Mouse (Mus musculus) CD8-positive naive resting alpha-beta T cell, adult 2 months (primary cell): Measurements from ENCODE around the gene Fbxo10.
"Not testable (repeated sequence)": the region's sequence is repeated elsewhere in the genome, so short reads cannot be mapped to it uniquely, and the experiment has no call there.

ENCODE experiments used
- DNase-seq, 2 experiments: peaks; one replicate each; pipeline ENCODE4 v3.0.0; 2022; ENCODE audit warnings: low read depth in 2 of 2, low spot score in 2 of 2

Gene Fbxo10

DNA sequence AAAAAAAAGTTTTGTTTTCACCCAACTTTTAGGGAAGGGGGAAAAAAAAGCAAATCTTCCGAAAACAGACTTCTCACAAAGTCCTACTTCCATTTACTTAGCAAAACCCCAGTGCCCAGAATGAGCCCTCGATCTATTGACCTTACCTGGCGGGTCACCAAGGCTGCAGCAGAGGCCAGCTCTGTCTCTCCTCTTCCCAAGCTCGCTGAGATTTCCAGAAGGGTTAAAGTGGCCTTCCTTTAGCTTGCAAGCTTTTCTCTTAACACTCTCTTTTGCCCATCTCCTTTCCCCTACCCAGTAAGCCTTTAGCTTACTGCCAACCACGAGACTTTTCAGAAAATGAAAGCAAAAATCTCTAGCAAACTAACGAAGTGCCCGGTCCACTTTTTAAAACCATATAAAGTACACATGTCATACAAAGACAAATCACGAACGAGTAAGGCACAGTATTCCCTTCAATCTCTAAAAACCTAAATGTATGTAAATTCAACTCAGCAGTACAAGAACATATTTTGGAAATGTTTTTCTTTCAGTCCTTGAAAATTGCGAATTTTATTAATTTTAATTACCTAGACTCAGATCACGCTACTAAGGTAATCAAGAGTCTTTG lies 73.5 kb downstream of the Fbxo10 start:
- DNase-seq, result no peak

DNA sequence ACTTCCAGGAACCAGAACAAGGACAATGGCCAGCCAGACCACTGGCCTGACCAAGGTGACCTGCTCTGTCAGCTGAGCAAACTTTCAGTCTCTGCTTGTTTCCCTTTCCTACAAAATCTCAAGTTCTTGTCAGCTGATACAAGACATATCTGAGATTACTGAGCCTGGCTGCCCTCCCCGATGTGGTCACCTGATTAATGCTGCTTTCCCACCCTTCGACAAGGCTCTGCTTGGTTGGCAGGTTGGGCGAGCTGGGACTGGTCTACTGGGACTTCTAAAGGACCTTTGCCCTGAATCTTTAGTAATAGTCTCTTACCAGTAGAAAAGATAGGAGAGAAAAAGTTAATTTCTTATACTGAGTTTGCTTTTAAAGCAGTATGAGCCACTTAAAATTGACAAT lies 79.0 kb downstream of the Fbxo10 start:
- no peak for DNase-seq

DNA sequence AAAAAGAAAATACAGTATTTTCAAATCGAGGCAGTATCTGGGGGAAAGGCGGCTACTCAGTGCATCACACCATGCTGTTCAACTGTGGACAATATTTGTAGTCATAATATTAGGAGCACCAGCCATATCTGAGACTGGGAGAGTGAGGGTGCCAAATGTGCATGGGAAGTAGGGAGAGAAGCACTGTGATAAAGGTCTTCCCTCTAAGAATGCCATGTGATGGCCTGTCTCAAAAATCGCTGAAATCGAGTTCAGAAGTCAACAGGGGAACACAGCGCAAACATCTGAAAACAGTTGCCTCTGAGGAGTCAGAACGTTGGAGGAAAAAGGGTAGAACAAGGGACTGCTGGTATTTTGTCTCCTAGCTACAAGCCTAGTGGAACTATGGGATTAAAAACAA lies 84.4 kb downstream of the Fbxo10 start:
- no peak for DNase-seq

DNA sequence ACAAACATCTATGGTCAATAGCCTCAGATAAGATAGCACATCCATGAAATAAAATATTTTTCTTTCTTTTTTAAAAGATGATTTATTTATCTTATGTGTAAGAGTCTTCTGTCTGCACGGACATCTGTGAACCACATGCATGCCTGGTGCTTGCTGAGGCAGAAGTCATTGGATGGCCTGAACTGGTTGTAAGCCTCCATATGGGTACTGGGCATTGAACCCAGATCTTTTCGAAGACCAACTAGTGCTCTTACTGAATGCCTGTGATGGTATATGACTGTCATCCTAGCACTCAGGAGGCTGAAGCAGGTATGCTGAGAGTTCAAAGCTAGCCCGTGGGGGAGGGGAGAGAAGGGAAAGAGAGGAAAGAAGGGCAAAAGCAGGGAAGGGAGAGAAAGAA lies 86.3 kb downstream of the Fbxo10 start:
- DNase-seq, result no peak

DNA sequence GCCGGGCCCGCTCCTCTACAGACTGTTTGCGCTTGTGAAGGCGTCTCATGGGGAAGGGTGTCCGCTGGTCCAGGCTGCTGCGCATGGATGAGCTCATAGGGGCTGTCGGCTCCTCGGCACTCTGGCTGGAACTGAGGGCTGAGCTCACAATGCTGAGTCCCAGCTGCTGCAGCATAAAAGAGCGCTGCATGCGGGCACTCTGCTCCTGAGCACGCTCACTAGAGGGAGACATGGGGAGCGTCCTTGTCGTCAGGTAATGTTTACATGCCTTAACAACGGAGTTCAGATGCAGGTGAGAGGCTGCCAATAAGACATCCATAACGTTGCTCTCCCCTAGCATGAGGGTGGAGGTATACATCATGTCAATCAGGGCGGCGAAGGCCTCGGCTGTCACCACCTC lies 89.6 kb downstream of the Fbxo10 start:
- no peak for DNase-seq

- no peak for DNase-seq
These were observed 90.6 kb downstream of the Fbxo10 start for GRCm38 (mm10) chr4:44993847-44994246.

GRCm38 (mm10) chr4:44993179-44993578 lies 91.2 kb downstream of the Fbxo10 start:
- not testable (repeated sequence) for DNase-seq

- not testable (repeated sequence) for DNase-seq
These were observed 92.1 kb downstream of the Fbxo10 start for GRCm38 (mm10) chr4:44992330-44992729.

- no peak for DNase-seq
These were observed 93.8 kb downstream of the Fbxo10 start for GRCm38 (mm10) chr4:44990560-44990959.
